Comparison of ENCODE assay signal across 10 mouse cellular contexts in genomic region chr5:72172675-72173074, GRCm38 (mm10). TPM values are rescaled to one million over a fixed set of nuclear protein-coding genes. Genes with fewer than 3 reads are reported as not detected.
DNase-seq lines count a peak whose midpoint lies in the region; ATAC-seq and TF ChIP-seq lines count a peak whose summit lies in the region.
"Had no signal": no experiment of that assay in that cellular context is flagged by ENCODE, and none has a peak within 500 bp of the region (broad histone marks: within the 10 kb centered on the region; RNA-seq: fewer than 3 reads in every experiment).

No protein-coding gene starts in this region.

- no peaks in the 10 kb centered on the region for H3K4me1 ChIP-seq in hindbrain, embryonic 11.5 days (replicated peaks; ENCODE audit: control insufficient read depth, insufficient read depth, low read length)
- peaks cover 3% of the 10 kb centered on the region; the same call in 1 of the 2 replicates for H3K4me1 ChIP-seq in hindbrain, embryonic 12.5 days
- H3K4me1 ChIP-seq in MEL (ENCODE audit: control insufficient read depth in 1 of 2, insufficient read depth in 2 of 2, low read length in 2 of 2) = no peaks in the 10 kb centered on the region; a peak in 1 of 4 replicates

- no peaks in the 10 kb centered on the region for H3K27me3 ChIP-seq in hindbrain, embryonic 11.5 days (ENCODE audit: control insufficient read depth, insufficient read depth, low read length)
- H3K27me3 ChIP-seq in hindbrain, embryonic 12.5 days = no peaks in the 10 kb centered on the region
- no peaks in the 10 kb centered on the region for H3K27me3 ChIP-seq in MEL (ENCODE audit: control insufficient read depth in 1 of 2, insufficient read depth in 2 of 2, low read length in 2 of 2)
- H3K27me3 ChIP-seq: embryonic facial prominence, embryonic 13.5 days; liver, embryonic 13.5 days had no signal

- TF ChIP-seq RAD21 in MEL (IDR thresholded peaks at IDR 0.05; ENCODE audit: low read depth, low read length) = peak; percentile 83

- no peaks in the 10 kb centered on the region for H3K9me3 ChIP-seq in hindbrain, embryonic 11.5 days (ENCODE audit: control insufficient read depth, low read length)
- H3K9me3 ChIP-seq in hindbrain, embryonic 12.5 days (replicated peaks) = no peaks in the 10 kb centered on the region
- no peaks in the 10 kb centered on the region for H3K9me3 ChIP-seq in MEL (replicated peaks; ENCODE audit: insufficient read depth, low read length)
- H3K9me3 ChIP-seq: embryonic facial prominence, embryonic 13.5 days; liver, embryonic 13.5 days had no signal

- no peak overlapping the region for H3K4me2 ChIP-seq in hindbrain, embryonic 11.5 days (replicated peaks; ENCODE audit: low read depth, low read length)
- H3K4me2 ChIP-seq in hindbrain, embryonic 12.5 days (replicated peaks) = no peak overlapping the region
- H3K4me2 ChIP-seq: embryonic facial prominence, embryonic 13.5 days; liver, embryonic 13.5 days had no signal

- peak; percentile 68 for DNase-seq in hindbrain, embryonic 11.5 days (ENCODE audit: low spot score)
- DNase-seq in A20 (ENCODE audit: low read depth, low spot score) (peak; percentile 65), MEL (ENCODE audit: low read depth, low spot score) (peak; percentile 74)
- peak; percentile 63 for DNase-seq in embryo, embryonic 11 days
- peak; percentile 9 to 39 for DNase-seq in kidney, postnatal 4 days
- peak; percentile 57 for DNase-seq in skeletal muscle tissue, adult 2 months (ENCODE audit: low read depth, low spot score)
- no peak for DNase-seq in right cerebral cortex, postnatal 36 days (ENCODE audit: low spot score in 2 of 2)
- DNase-seq: liver, embryonic 13.5 days had no signal

- H3K79me2 ChIP-seq in MEL (ENCODE audit: control insufficient read depth, insufficient read depth, low read length, poor library complexity) = peaks cover 2% of the 10 kb centered on the region

- TF ChIP-seq POLR2A in MEL (IDR thresholded peaks at IDR 0.05; ENCODE audit: control insufficient read depth in 1 of 2, insufficient read depth in 1 of 2, low read depth in 1 of 2, low read length in 2 of 2, poor library complexity in 1 of 2) = no peak

- H3K36me3 ChIP-seq in hindbrain, embryonic 11.5 days (ENCODE audit: control insufficient read depth, insufficient read depth, low read length) = no peaks in the 10 kb centered on the region
- no peaks in the 10 kb centered on the region for H3K36me3 ChIP-seq in hindbrain, embryonic 12.5 days
- peaks cover 0 to 7% of the 10 kb centered on the region in 2 experiments; a peak in 2 of 4 replicates for H3K36me3 ChIP-seq in MEL (ENCODE audit: control insufficient read depth in 1 of 2, insufficient read depth in 2 of 2, low read length in 2 of 2)
- H3K36me3 ChIP-seq: embryonic facial prominence, embryonic 13.5 days; liver, embryonic 13.5 days had no signal

- no peak for ATAC-seq in hindbrain, embryonic 11.5 days (ENCODE audit: low FRiP score)
- no peak for ATAC-seq in hindbrain, embryonic 12.5 days (ENCODE audit: low FRiP score)

- no peak for TF ChIP-seq EP300 in MEL (IDR thresholded peaks at IDR 0.05; ENCODE audit: low read depth in 1 of 2, low read length in 2 of 2)

- no peak overlapping the region for H3K27ac ChIP-seq in hindbrain, embryonic 11.5 days (ENCODE audit: low read depth, low read length)
- no peak overlapping the region for H3K27ac ChIP-seq in hindbrain, embryonic 12.5 days
- no peak overlapping the region for H3K27ac ChIP-seq in MEL (ENCODE audit: control insufficient read depth, low read depth, low read length)
- H3K27ac ChIP-seq: embryonic facial prominence, embryonic 13.5 days; liver, embryonic 13.5 days had no signal

- no peak overlapping the region for H3K4me3 ChIP-seq in hindbrain, embryonic 11.5 days (ENCODE audit: low read depth, low read length)
- H3K4me3 ChIP-seq in hindbrain, embryonic 12.5 days = no peak overlapping the region
- H3K4me3 ChIP-seq in MEL (ENCODE audit: control insufficient read depth in 1 of 2, insufficient read depth in 1 of 2, low read depth in 2 of 2, low read length in 2 of 2) = no peak overlapping the region
- H3K4me3 ChIP-seq: embryonic facial prominence, embryonic 13.5 days; liver, embryonic 13.5 days had no signal

- 32% methylated on average over 3 of the region's 3 CpGs for WGBS in hindbrain, embryonic 11.5 days
- WGBS in hindbrain, embryonic 12.5 days = 38% methylated on average over 3 of the region's 3 CpGs

- H3K9ac ChIP-seq in hindbrain, embryonic 11.5 days (ENCODE audit: low read depth, low read length) = no peak overlapping the region
- H3K9ac ChIP-seq in hindbrain, embryonic 12.5 days = no peak overlapping the region
- H3K9ac ChIP-seq in MEL (ENCODE audit: control insufficient read depth, low read depth, low read length, poor library complexity, severe bottlenecking) = no peak overlapping the region
- H3K9ac ChIP-seq: embryonic facial prominence, embryonic 13.5 days; liver, embryonic 13.5 days had no signal

- TF ChIP-seq CTCF in MEL (IDR thresholded peaks at IDR 0.05 in 2 of 3, conservative IDR thresholded peaks at IDR 0.05 in 1 of 3; ENCODE audit: control insufficient read depth in 1 of 3, insufficient read depth in 1 of 3, low read depth in 2 of 3, low read length in 3 of 3, poor library complexity in 1 of 3, severe bottlenecking in 1 of 3) = peak; percentile 45 to 74 (median 55)

TF ChIP-seq in MEL, 35 proteins besides CTCF, POLR2A, EP300 and RAD21:
- TF ChIP-seq MYB (IDR thresholded peaks at IDR 0.05; ENCODE audit: low read depth, low read length) (no peak), GATA1 (IDR thresholded peaks at IDR 0.05; ENCODE audit: low read depth, low read length) (peak; percentile 73), ZNF384 (IDR thresholded peaks at IDR 0.05; ENCODE audit: low read depth, low read length) (peak; percentile 58; the same call in 1 of the 2 replicates), SMC3 (IDR thresholded peaks at IDR 0.05; ENCODE audit: low read depth, low read length) (peak; percentile 85), ZC3H11A (IDR thresholded peaks at IDR 0.05; ENCODE audit: low read depth, low read length) (peak; percentile 80)

RNA-seq across cellular contexts. Expression of gene Commd8, which starts 4.7 kb away (rescaled TPM):
- polyA plus RNA-seq in hindbrain, embryonic 11.5 days (2014; fragmentation: Nextera tagmentation; extraction: Ambion mirVana) = 199 and 203 TPM in 2 replicates
- 155 and 175 TPM in 2 replicates for polyA plus RNA-seq in hindbrain, embryonic 12.5 days (2016; fragmentation: Nextera tagmentation; extraction: Ambion mirVana)
- total RNA-seq in MEL (2012; rRNA removed) = 45.3 and 45.6 TPM in 2 replicates
- 10 to 100 TPM in 1 of 2 experiments, not detected in 1; 33.5 TPM for polyA plus RNA-seq in MEL (2012; ENCODE audit: insufficient read depth in 1 of 2, insufficient read length in 2 of 2, low read depth in 1 of 2, low replicate concordance in 2 of 2, missing spikeins in 1 of 2)

Comparison
In these comparisons a context has a peak if more than half of its experiments do, and no peak if none do; other contexts are left out.
1. DNase-seq: peak in hindbrain, embryonic 11.5 days (single experiment), A20 (single experiment), MEL (single experiment), embryo, embryonic 11 days (single experiment), kidney, postnatal 4 days (2 of 2) and skeletal muscle tissue, adult 2 months (single experiment); none in right cerebral cortex, postnatal 36 days (0 of 2).